Mouse (Mus musculus) CH12F3 (cell line): ENCODE measurements around the gene Dapk1.

Experiments used
- in situ Hi-C: fragments of 300-500 bp; cut with MboI; formaldehyde crosslinking; loops from 2 replicates; pipeline ENCODE4 v1.14.3; 2020; ENCODE audit warnings: low sequenced_read_pairs

Gene Dapk1

GRCm38 (mm10) chr13:60615057-60615650, 13.4 kb downstream of the Dapk1 start:
- in situ Hi-C loops: no loop called here

GRCm38 (mm10) chr13:60616036-60616435, 14.3 kb downstream of the Dapk1 start:
- in situ Hi-C loops: no loop called here

GRCm38 (mm10) chr13:60618287-60618686, 16.5 kb downstream of the Dapk1 start:
- in situ Hi-C loops: no loop called here

- in situ Hi-C loops: no loop called here
Measured at GRCm38 (mm10) chr13:60619723-60620122, 18.0 kb downstream of the Dapk1 start.

GRCm38 (mm10) chr13:60621411-60621965, 19.7 kb downstream of the Dapk1 start:
- in situ Hi-C loops: no loop called here

GRCm38 (mm10) chr13:60625581-60625980, 23.8 kb downstream of the Dapk1 start:
- in situ Hi-C loops: no loop called here

GRCm38 (mm10) chr13:60627843-60628656, 26.3 kb downstream of the Dapk1 start:
- in situ Hi-C loops: no loop called here

- in situ Hi-C loops: no loop called here
Measured at GRCm38 (mm10) chr13:60628657-60628950, 26.9 kb downstream of the Dapk1 start.

GRCm38 (mm10) chr13:60629419-60629818, 27.7 kb downstream of the Dapk1 start:
- in situ Hi-C loops: no loop called here

GRCm38 (mm10) chr13:60633945-60634344, 32.2 kb downstream of the Dapk1 start:
- in situ Hi-C loops: no loop called here

GRCm38 (mm10) chr13:60635636-60636035, 33.9 kb downstream of the Dapk1 start:
- in situ Hi-C loops: no loop called here

GRCm38 (mm10) chr13:60639482-60640055, 37.8 kb downstream of the Dapk1 start:
- in situ Hi-C loops: no loop called here

- in situ Hi-C loops: no loop called here
Measured at GRCm38 (mm10) chr13:60640420-60640819, 38.7 kb downstream of the Dapk1 start.

GRCm38 (mm10) chr13:60644457-60644889, 42.7 kb downstream of the Dapk1 start:
- in situ Hi-C loops: no loop called here

GRCm38 (mm10) chr13:60646791-60647190, 45.0 kb downstream of the Dapk1 start:
- in situ Hi-C loops: no loop called here

GRCm38 (mm10) chr13:60648350-60648749, 46.6 kb downstream of the Dapk1 start:
- in situ Hi-C loops: no loop called here

GRCm38 (mm10) chr13:60650000-60650399, 48.3 kb downstream of the Dapk1 start:
- in situ Hi-C loops: no loop called here

GRCm38 (mm10) chr13:60654017-60654565, 52.3 kb downstream of the Dapk1 start:
- in situ Hi-C loops: no loop called here

- in situ Hi-C loops: no loop called here
Measured at GRCm38 (mm10) chr13:60655246-60655645, 53.5 kb downstream of the Dapk1 start.

- in situ Hi-C loops: no loop called here
Measured at GRCm38 (mm10) chr13:60659600-60659999, 57.9 kb downstream of the Dapk1 start.

GRCm38 (mm10) chr13:60660056-60660455, 58.3 kb downstream of the Dapk1 start:
- in situ Hi-C loops: no loop called here
